Mouse (Mus musculus) liver, adult (tissue): ENCODE results near the gene Vps35l.

Experiments
- GATA4 ChIP-seq: IDR thresholded peaks from 2 replicates; pipeline ENCODE4 v1.6.1; 2014; ENCODE audit warnings: mild to moderate bottlenecking, low read length; ENCODE audit not compliant: insufficient replicate concordance

Vps35l gene

DNA sequence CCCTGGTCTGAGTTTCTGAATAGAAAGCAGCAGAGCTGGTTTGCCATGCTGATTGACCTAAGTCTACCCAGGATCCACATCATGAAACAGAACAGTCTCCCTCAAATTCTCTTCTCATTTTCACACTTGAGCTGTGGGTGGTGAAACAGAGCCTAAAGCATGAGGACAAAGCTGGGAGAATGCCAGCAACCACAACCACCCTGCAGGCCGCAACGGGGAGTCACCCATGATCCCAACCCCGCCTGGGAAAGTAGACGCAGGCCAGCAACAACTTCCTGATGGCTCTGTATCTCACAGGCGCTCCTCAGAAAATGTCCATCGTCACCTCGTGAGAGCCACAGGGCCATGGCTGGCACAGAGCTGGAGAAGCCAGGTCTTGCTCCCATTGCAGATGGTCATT lies 111.5 kb downstream of the Vps35l start:
- TF ChIP-seq GATA4, result no peak

DNA sequence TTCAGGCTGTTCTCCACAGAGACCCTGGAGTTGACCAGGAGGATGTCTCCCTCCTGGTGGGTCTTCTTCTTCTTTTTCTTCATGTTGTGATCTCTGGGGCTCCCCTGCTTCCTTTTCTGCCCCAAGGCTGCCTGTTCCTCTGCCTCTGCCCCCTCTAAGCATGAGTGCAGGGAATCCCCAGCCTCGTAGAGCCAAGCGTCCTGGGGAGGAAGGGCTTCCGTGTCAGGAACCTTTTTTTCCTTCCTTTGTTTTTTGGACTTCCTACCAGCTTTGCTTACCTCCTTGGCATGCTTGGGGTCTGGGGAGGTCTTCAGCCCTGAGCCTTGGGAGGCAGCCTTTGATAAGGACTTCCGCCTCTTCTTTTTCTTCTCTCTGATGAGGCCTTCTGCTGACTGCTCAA lies 112.6 kb downstream of the Vps35l start:
- peak; percentile 59; the same call in 1 of the 2 replicates for TF ChIP-seq GATA4

DNA sequence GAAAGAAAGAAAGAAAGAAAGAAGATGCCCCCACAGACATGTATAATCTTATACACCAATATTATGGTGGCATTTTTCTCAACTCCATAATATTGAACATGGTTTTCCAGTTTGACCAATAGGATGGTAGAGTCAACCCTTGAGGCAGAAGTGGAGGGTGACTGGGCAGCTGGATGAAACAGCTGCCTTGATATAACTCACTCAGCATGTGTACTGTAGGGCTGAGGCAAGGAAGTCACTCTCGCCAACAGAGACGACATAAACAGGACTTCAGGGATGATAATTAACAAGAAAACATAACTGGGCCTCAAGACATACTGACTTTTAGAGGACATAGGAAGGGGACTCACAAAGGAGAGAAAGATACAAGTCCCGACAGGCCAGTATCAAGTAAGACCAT lies 114.6 kb downstream of the Vps35l start:
- TF ChIP-seq GATA4, result no peak

DNA sequence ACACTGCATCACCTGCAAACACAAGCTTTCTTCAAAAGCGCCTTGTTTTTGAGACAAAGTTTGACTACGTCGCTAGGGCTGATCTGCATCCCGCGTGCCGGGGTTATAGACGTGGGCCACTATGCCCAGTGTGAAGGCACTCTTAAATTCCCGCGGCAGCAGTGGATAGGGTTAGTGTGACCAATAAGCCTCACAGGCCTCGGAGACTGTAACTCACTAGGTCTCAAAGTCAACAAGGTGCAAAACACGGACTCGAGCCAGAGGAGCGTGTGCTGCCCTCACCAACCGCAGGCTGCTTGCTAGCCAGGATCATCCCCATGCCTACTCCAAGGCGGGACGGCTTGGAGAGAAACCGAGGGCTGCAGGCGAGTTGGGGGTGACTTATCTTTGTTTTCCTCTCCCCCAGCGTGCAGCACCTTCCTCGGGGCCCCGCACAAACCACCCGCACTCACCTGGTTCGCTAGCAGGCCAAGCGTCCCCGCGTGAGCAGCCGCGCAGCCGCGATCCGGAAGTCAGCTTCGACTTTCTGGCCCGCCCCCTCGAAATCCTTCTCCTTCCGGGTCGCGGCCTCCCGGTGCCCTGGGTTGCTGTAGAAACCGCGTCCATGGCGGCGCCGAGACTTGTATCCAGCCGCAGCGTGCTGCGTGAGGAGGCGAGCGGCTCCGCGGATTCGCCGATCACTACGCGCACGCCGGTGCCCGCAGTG lies 115.3 kb downstream of the Vps35l start, which contains the start of gene Iqck:
Gene Iqck (plus strand): TSS at position 582 of the 706 bp plus-strand sequence.
- no peak for TF ChIP-seq GATA4

DNA sequence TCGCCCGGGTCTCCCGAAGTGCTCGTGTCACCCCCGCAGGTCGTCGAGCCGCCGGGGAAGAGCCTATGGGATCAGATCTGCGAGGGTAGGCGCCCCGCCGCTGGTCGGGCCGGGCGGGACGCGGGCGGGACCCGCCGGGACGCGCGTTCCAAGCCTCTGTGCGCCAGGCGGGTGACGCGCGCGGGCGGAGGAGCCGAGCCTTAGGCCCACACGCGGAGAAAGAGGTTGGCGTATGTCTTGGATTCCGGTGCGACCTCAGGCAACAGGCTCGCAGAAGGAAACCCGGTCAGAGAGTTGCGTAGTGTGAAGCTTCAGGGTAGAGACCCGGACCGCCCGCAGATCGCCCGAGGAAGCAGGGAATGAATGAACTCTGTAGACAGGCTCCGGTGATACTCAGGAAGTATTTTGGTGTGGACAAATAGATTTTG lies 115.9 kb downstream of the Vps35l start, which contains the start of gene Knop1:
Gene Knop1 (minus strand): TSS at position 378 of the 428 bp plus-strand sequence.
- no peak for TF ChIP-seq GATA4

DNA sequence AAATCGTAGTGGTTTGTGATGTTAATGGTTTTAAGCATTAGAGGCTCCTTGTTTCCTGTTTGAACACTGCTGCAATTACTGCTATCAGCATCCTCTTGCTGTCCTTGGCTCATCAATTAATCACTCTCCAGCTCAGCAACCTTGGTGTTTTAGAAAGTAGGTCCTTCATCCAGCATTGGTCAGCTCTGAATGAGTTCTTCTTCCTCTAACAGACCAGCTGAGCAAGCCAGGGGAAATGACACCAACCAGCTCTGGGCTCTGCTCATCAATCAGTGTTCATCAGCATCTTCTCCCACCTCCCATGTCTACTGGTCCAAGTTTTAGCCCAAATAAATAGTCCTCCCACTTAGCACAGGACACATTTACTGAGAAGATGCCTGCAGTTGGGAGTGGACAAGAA lies 118.6 kb downstream of the Vps35l start:
- no peak for TF ChIP-seq GATA4

DNA sequence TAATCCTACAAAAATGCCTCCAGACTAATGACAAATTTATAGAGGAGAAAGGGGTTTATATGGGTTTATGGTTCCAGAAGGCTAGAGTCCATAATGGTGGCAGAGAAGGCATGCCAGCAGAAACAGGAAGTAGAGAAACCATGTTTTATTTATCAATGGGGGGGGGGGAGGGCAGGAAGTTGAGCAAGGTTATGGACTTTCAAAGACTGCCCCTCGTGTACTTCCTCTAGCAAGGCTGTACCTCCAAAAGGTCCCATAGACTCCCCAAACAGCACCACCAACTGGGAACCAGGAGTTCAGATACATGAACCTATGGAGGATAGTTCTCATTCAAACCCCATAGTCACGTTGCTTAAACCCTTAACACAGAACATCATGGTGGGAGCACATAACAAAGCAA lies 125.3 kb downstream of the Vps35l start:
- TF ChIP-seq GATA4, result no peak

DNA sequence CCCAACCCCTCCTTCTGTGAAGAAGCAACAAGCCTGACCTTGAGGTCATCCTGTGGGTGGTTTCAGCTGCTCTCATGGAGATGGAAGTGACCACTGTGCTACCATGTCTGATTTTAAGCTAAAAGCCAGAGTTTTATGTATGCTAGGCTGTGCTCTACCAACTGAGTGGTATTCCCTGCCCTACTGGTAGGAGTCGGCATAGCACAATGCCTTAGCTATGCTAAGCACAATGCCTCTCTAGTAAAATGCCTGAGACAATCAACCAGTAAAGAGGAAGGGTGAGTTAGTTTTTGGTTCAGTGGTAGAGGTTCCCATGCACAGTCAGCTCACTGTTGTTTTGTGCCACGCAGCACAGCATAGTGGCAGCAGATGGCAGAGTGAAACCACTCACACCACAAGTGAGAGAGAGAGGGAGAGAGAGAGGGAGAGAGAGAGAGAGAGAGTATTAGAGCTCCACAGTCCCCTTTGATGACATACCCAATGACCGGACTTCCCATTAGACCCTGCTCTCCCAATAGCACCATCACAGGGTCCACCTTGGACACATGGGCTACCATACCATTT lies 139.5 kb downstream of the Vps35l start:
- TF ChIP-seq GATA4, result no peak

DNA sequence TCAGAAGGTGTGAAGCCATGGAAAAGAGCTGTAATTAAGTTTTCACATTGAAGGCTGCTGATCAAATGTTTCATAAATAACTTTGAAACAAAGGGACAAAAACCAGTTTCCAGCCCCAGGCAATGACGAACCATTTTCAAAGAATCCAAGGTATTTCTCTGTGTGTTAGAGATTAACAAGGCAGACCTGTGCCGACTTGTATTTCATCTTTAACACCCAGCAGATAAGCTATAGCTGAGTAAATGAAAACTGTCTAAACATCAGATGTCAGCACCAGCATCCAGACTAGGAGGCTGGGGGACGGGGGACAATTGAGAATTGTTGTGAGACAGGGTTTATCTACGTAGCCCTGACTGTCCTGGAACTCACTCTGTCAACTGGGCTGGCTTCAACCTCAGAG lies 143.9 kb downstream of the Vps35l start:
- no peak for TF ChIP-seq GATA4

DNA sequence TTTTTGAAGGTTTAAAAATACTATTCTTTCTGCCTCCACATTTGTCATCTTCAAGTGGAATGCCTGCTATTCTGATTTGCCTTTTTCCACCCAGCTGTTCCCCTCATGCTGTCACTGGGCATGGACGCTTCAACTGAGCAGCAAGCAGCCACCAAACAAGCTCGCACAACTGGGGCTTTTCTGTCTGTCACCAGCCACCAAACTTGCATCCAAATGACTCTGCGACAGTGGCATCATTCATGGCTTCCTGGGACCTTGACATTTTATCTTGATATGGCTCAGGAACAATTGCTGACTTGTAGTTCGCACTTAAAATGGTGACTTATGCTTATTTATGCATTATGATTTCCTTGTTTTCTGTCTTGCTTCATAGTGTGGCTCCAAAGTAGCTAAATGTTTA lies 144.9 kb downstream of the Vps35l start:
- TF ChIP-seq GATA4, result no peak

DNA sequence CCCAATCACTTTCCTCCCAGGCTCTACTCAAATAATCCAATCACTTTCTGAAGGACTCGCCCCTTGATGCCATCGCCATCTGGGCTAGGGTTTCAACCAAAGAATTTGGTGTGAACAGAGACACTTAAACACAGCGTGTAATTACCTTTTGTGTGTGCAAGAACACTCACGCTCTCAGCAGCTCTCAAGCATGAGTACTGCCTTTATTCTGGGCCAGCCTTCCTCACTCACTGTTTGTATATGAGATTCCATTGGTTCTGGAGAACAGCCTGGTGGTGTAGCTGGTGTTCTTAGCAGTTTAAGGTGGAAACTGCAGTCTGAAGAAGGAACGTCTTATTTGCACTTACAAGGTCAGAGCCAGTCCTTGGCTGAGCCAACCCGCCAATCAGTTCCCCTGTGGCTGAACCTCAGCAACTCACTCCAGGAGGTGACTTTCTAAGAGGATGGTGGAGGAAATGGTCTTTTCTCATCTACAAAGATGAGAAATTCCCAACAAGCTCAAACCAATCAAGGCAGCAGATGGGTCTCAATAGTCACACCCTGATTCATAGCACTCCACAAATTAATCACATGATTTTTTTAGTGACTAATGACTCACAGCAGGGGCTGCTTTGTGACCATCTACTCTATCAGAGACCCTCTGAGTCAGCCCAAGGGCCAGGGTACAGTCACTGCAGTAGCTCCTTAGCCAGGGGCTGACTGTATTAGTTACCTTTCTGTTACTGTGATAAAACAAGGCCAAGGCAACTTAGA lies 147.5 kb downstream of the Vps35l start:
- TF ChIP-seq GATA4, result no peak

DNA sequence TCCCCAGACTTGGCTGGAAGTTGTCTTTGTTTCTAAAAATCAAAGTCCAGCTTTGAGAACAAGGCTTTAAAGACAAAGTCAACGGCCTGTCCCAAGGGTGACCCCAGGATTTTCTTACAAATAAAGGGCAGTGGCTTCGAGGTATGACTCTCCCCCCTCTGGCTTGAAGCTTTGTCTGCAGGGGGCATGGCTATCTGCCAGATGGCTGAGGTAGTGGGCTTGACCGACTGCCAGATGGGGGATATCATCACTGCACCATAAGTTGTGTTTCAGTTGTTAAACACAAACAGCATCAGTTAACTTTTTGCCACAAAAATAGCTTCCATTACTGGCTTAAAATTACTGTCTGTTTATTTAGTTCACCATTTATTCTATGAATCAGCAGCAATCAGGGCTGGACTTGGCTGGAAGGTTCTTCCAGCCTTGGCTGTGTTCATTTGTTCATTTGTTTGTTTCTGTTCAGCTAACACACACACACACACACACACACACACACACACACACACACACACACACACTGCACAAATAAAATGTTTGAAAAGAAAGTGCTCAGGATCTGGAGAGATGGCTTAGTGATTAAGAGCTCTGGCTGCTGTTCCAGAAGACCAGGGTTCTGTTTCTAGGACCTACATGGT lies 149.1 kb downstream of the Vps35l start:
- TF ChIP-seq GATA4, result no peak
